Mouse (Mus musculus) hindbrain, embryonic 16.5 days (tissue): ENCODE measurements around the gene Ydjc. TPM values are rescaled to one million over a fixed set of nuclear protein-coding genes. Genes with fewer than 3 reads are reported as not detected.

Source experiments
- ATAC-seq: fragments of 200-750 bp; cut with Nextera tagmentation; 2 replicates; pipeline ENCODE4 v1.8.0; 2017; ENCODE audit warnings: moderate TSS enrichment, moderate library complexity
- H3K27ac ChIP-seq: fragments of 300-500 bp; sonication (generic); 2 replicates; pipeline ENCODE4 v1.5.1; 2014; ENCODE audit warnings: low read depth, mild to moderate bottlenecking, control low read depth, low read length, moderate library complexity
- H3K27me3 ChIP-seq: fragments of 300-500 bp; sonication (generic); replicated peaks from 2 replicates; pipeline ENCODE4 v1.6.1; 2014; ENCODE audit warnings: low read length; ENCODE audit not compliant: control insufficient read depth, insufficient read depth
- H3K36me3 ChIP-seq: fragments of 300-500 bp; sonication (generic); 2 replicates; pipeline ENCODE4 v1.6.1; 2014; ENCODE audit warnings: mild to moderate bottlenecking, low read length, moderate library complexity, mixed read lengths; ENCODE audit not compliant: control insufficient read depth, insufficient read depth
- H3K4me1 ChIP-seq: fragments of 300-500 bp; sonication (generic); 2 replicates; pipeline ENCODE4 v1.6.1; 2014; ENCODE audit warnings: low read depth, low read length; ENCODE audit not compliant: control insufficient read depth, insufficient read depth
- H3K4me2 ChIP-seq: fragments of 300-500 bp; sonication (generic); 2 replicates; pipeline ENCODE4 v1.6.1; 2014; ENCODE audit warnings: mild to moderate bottlenecking, low read length, control low read depth, moderate library complexity
- H3K4me3 ChIP-seq: fragments of 300-500 bp; sonication (generic); 2 replicates; pipeline ENCODE4 v1.5.1; 2014; ENCODE audit warnings: mild to moderate bottlenecking, low read length, control low read depth, moderate library complexity
- H3K9ac ChIP-seq: fragments of 300-500 bp; sonication (generic); 2 replicates; pipeline ENCODE4 v1.6.1; 2014; ENCODE audit warnings: low read depth, mild to moderate bottlenecking, control low read depth, low read length, moderate library complexity
- H3K9me3 ChIP-seq: fragments of 300-500 bp; sonication (generic); 2 replicates; pipeline ENCODE4 v1.6.1; 2014; ENCODE audit warnings: mild to moderate bottlenecking, low read length, moderate library complexity; ENCODE audit not compliant: control insufficient read depth
- WGBS: fragments of 180-500 bp; shearing (Covaris S2); extraction: QIAGEN DNeasy Blood & Tissue Kit; methylation state at CpG from one replicate; pipeline ENCODE4 v1.1.7; 2014; 5-methylcytosine and 5-hydroxymethylcytosine counted together
- polyA plus RNA-seq: library from polyadenylated mRNA; unstranded; fragments of >200 nt; fragmentation: Nextera tagmentation; extraction: Ambion mirVana; gene quantifications from 2 replicates; pipeline ENCODE4 v1.2.1, GENCODE M21; 2015

Ydjc gene
- 52.1 and 56.7 TPM in 2 replicates for polyA plus RNA-seq

GRCm38 (mm10) chr16:17144339-17144738 is at the start of gene Ydjc:
Ydjc (plus strand) TSS chr16:17144621.
- Histone ChIP-seq H3K4me3 (no peak within 1 kb of the TSS), H3K4me1 (peaks cover 10% of the 10 kb centered on the region), H3K36me3 (no peaks in the 10 kb centered on the region), H3K9ac (no peak within 1 kb of the TSS), H3K27me3 (no peaks in the 10 kb centered on the region), H3K27ac (no peak within 1 kb of the TSS), H3K4me2 (no peak within 1 kb of the TSS), H3K9me3 (no peaks in the 10 kb centered on the region)
- WGBS, result 18% methylated on average over 7 of the region's 7 CpGs
- ATAC-seq, result no peak

- no peak overlapping the region for H3K4me3 ChIP-seq
- WGBS, result 100% methylated on average over 3 of the region's 3 CpGs
- no peak overlapping the region for H3K27ac ChIP-seq
- no peaks in the 10 kb centered on the region for H3K4me1 ChIP-seq
- H3K9ac ChIP-seq, result no peak overlapping the region
- no peak overlapping the region for H3K4me2 ChIP-seq
- ATAC-seq, result no peak
- H3K36me3 ChIP-seq, result peaks cover 32% of the 10 kb centered on the region
- H3K27me3 ChIP-seq, result no peaks in the 10 kb centered on the region
- H3K9me3 ChIP-seq, result no peaks in the 10 kb centered on the region
These were observed 47.5 kb upstream of the Ydjc start for GRCm38 (mm10) chr16:17096938-17097337.

GRCm38 (mm10) chr16:17102630-17103220 is 41.7 kb upstream of the Ydjc start:
- Histone ChIP-seq H3K27me3 (no peaks in the 10 kb centered on the region), H3K36me3 (peaks cover 14% of the 10 kb centered on the region), H3K9ac (no peak overlapping the region), H3K4me2 (no peak overlapping the region), H3K4me1 (no peaks in the 10 kb centered on the region; the same call in 1 of the 2 replicates), H3K9me3 (no peaks in the 10 kb centered on the region), H3K27ac (no peak overlapping the region), H3K4me3 (no peak overlapping the region)
- 62% methylated on average over 7 of the region's 7 CpGs for WGBS
- ATAC-seq, result peak; percentile 75

- no peak for ATAC-seq
- Histone ChIP-seq H3K9ac (no peak overlapping the region), H3K4me1 (peaks cover 2% of the 10 kb centered on the region; the same call in 1 of the 2 replicates), H3K27ac (no peak overlapping the region), H3K4me2 (no peak overlapping the region), H3K9me3 (no peaks in the 10 kb centered on the region), H3K4me3 (no peak overlapping the region), H3K27me3 (no peaks in the 10 kb centered on the region), H3K36me3 (peaks cover 10% of the 10 kb centered on the region)
- WGBS, result 77% methylated on average over 4 of the region's 4 CpGs
These were observed 39.8 kb upstream of the Ydjc start for GRCm38 (mm10) chr16:17104600-17104999.

- Histone ChIP-seq H3K4me3 (peak within 1 kb of the TSS; percentile 80), H3K4me1 (peaks cover 14% of the 10 kb centered on the region), H3K36me3 (peaks cover 5% of the 10 kb centered on the region), H3K9me3 (no peaks in the 10 kb centered on the region), H3K9ac (peak within 1 kb of the TSS; percentile 76), H3K27ac (peak within 1 kb of the TSS; percentile 76), H3K27me3 (no peaks in the 10 kb centered on the region), H3K4me2 (peak within 1 kb of the TSS; percentile 75)
- 8% methylated on average over 38 of the region's 38 CpGs for WGBS
- ATAC-seq, result peak; percentile 90
These were observed 33.4 kb upstream of the Ydjc start, which contains the start of gene Ppil2 for GRCm38 (mm10) chr16:17110771-17111743. Ppil2 (minus strand) TSS chr16:17111257.

GRCm38 (mm10) chr16:17117309-17117799 is 27.1 kb upstream of the Ydjc start:
- H3K27ac ChIP-seq, result no peak overlapping the region
- H3K36me3 ChIP-seq, result no peaks in the 10 kb centered on the region
- no peaks in the 10 kb centered on the region for H3K4me1 ChIP-seq
- 85% methylated on average over 5 of the region's 5 CpGs for WGBS
- H3K4me3 ChIP-seq, result no peak overlapping the region
- no peaks in the 10 kb centered on the region for H3K27me3 ChIP-seq
- ATAC-seq, result no peak
- H3K4me2 ChIP-seq, result no peak overlapping the region
- no peak overlapping the region for H3K9ac ChIP-seq
- no peaks in the 10 kb centered on the region for H3K9me3 ChIP-seq

- H3K4me1 ChIP-seq, result peaks cover 17% of the 10 kb centered on the region
- no peaks in the 10 kb centered on the region for H3K36me3 ChIP-seq
- no peaks in the 10 kb centered on the region for H3K9me3 ChIP-seq
- no peaks in the 10 kb centered on the region for H3K27me3 ChIP-seq
- H3K4me2 ChIP-seq, result peak overlapping the region; percentile 38
- WGBS, result 45% methylated on average over 14 of the region's 14 CpGs
- H3K9ac ChIP-seq, result peak overlapping the region; percentile 39; the same call in 1 of the 2 replicates
- no peak overlapping the region for H3K27ac ChIP-seq
- H3K4me3 ChIP-seq, result no peak overlapping the region
- peak; percentile 26; the same call in 1 of the 2 replicates for ATAC-seq
These were observed 22.9 kb upstream of the Ydjc start for GRCm38 (mm10) chr16:17121569-17121968.

- peaks cover 17% of the 10 kb centered on the region for H3K4me1 ChIP-seq
- no peak overlapping the region for H3K27ac ChIP-seq
- peak; percentile 25; the same call in 1 of the 2 replicates for ATAC-seq
- H3K9me3 ChIP-seq, result no peaks in the 10 kb centered on the region
- peak overlapping the region; percentile 76 for H3K4me2 ChIP-seq
- H3K4me3 ChIP-seq, result peak overlapping the region; percentile 46
- no peaks in the 10 kb centered on the region for H3K36me3 ChIP-seq
- H3K9ac ChIP-seq, result peak overlapping the region; percentile 52
- WGBS, result 2% methylated on average over 22 of the region's 22 CpGs
- no peaks in the 10 kb centered on the region for H3K27me3 ChIP-seq
These were observed 20.1 kb upstream of the Ydjc start for GRCm38 (mm10) chr16:17124119-17124870.
